Mouse (Mus musculus) kidney, embryonic 15.5 days (tissue): Measurements from ENCODE around the gene Grk1. TPM values are rescaled to one million over a fixed set of nuclear protein-coding genes. Genes with fewer than 3 reads are reported as not detected.

Experiments
- ATAC-seq: fragments of 200-750 bp; cut with Nextera tagmentation; replicated peaks from 2 replicates; pipeline ENCODE4 v1.8.0; 2017; ENCODE audit warnings: moderate TSS enrichment; ENCODE audit not compliant: low FRiP score
- H3K27ac ChIP-seq: fragments of 300-500 bp; sonication (generic); 2 replicates; pipeline ENCODE4 v1.5.1; 2015; ENCODE audit warnings: mild to moderate bottlenecking, inconsistent platforms
- H3K27me3 ChIP-seq: fragments of 300-500 bp; sonication (generic); 2 replicates; pipeline ENCODE4 v1.6.1; 2015; ENCODE audit warnings: inconsistent platforms
- H3K36me3 ChIP-seq: fragments of 300-500 bp; sonication (generic); 2 replicates; pipeline ENCODE4 v1.6.1; 2015; ENCODE audit warnings: inconsistent platforms
- H3K4me1 ChIP-seq: fragments of 300-500 bp; sonication (generic); 2 replicates; pipeline ENCODE4 v1.6.1; 2015; ENCODE audit warnings: inconsistent platforms
- H3K4me2 ChIP-seq: fragments of 300-500 bp; sonication (generic); 2 replicates; pipeline ENCODE4 v1.6.1; 2015; ENCODE audit warnings: moderate library complexity, mild to moderate bottlenecking, inconsistent platforms
- H3K4me3 ChIP-seq: fragments of 300-500 bp; sonication (generic); replicated peaks from 2 replicates; pipeline ENCODE4 v1.5.1; 2015; ENCODE audit warnings: mild to moderate bottlenecking, inconsistent platforms
- H3K9ac ChIP-seq: fragments of 300-500 bp; sonication (generic); 2 replicates; pipeline ENCODE4 v1.6.1; 2015; ENCODE audit warnings: mild to moderate bottlenecking, inconsistent platforms
- H3K9me3 ChIP-seq: fragments of 300-500 bp; sonication (generic); replicated peaks from 2 replicates; pipeline ENCODE4 v1.6.1; 2016; ENCODE audit warnings: inconsistent platforms
- WGBS: fragments of 180-500 bp; shearing (Covaris S2); methylation state at CpG from one replicate; pipeline ENCODE4 v1.1.7; 2015; ENCODE audit warnings: mixed read lengths; 5-methylcytosine and 5-hydroxymethylcytosine counted together
- polyA plus RNA-seq: library from polyadenylated mRNA; unstranded; fragments of >200 nt; fragmentation: Nextera tagmentation; extraction: Ambion mirVana; gene quantifications from 2 replicates; pipeline ENCODE4 v1.2.1, GENCODE M21; 2015

Grk1 gene
- polyA plus RNA-seq, result not detected in 2 replicates

DNA sequence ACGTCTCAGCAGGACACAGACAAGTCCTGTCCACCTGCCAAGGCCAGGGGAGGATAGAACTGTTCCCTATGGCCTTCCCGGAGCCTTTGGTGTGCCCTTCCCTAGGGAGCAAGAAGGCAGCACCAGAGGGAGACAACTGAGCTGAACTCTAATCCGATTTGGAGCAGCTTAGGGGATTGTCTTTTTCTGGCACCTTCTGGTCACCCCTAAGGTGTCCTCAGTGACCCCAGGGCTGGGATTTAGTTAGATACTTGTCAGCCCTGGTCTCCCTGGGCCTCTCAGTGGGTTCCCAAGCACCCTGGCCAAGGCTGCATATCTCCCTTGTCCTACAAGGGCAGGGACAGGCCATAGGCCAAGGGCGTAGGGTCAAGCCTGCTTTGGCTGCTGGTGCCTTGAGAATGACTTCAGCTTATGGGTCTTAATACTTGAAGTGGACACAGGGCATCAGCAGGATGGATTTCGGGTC, at the start of gene Grk1:
Gene Grk1 (plus strand): TSS at position 416 of the 466 bp plus-strand sequence.
- Histone ChIP-seq H3K4me1 (no peaks in the 10 kb centered on the region), H3K4me3 (no peak within 1 kb of the TSS), H3K36me3 (no peaks in the 10 kb centered on the region), H3K27ac (no peak within 1 kb of the TSS), H3K4me2 (no peak within 1 kb of the TSS), H3K9ac (no peak within 1 kb of the TSS), H3K27me3 (no peaks in the 10 kb centered on the region), H3K9me3 (no peaks in the 10 kb centered on the region)
- WGBS, result 82% methylated on average over 5 of the region's 5 CpGs
- ATAC-seq, result no peak

DNA sequence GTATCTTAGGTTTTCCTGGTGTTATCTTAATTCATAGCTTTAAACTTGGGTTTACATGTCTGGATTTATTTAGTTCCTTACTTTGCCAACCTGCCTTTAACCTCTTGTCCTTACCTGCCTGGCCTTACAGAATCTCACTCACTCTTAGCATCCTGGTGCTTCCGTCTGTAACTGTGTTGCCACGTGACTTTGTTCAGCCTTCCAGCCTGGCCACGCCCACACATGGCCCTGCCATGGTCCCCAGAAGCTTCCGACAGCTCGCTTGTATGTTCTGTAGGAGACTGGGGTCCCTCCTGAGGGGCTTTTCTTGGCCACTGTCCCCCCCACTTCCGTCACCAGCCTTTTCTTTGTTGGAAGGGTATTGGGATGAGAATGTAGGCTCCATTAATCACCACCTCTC, 48.7 kb upstream of the Grk1 start:
- Histone ChIP-seq H3K9me3 (no peaks in the 10 kb centered on the region), H3K4me1 (no peaks in the 10 kb centered on the region), H3K9ac (no peak overlapping the region), H3K27ac (no peak overlapping the region), H3K27me3 (no peaks in the 10 kb centered on the region), H3K4me2 (no peak overlapping the region), H3K36me3 (peaks cover 99% of the 10 kb centered on the region), H3K4me3 (no peak overlapping the region)
- 72% methylated on average over 6 of the region's 6 CpGs for WGBS
- ATAC-seq, result no peak

- no peak for ATAC-seq
- no peak overlapping the region for H3K27ac ChIP-seq
- WGBS, result 60% methylated on average over 10 of the region's 10 CpGs
Measured at GRCm38 (mm10) chr8:13356681-13357080, 48.2 kb upstream of the Grk1 start.

GRCm38 (mm10) chr8:13360213-13360612, 44.7 kb upstream of the Grk1 start:
- no peak overlapping the region for H3K9ac ChIP-seq
- no peak for ATAC-seq
- no peak overlapping the region for H3K27ac ChIP-seq
- no peak overlapping the region for H3K4me2 ChIP-seq
- 88% methylated on average over 7 of the region's 7 CpGs for WGBS
- no peaks in the 10 kb centered on the region for H3K27me3 ChIP-seq
- peaks cover 98% of the 10 kb centered on the region for H3K36me3 ChIP-seq
- no peak overlapping the region for H3K4me3 ChIP-seq
- no peaks in the 10 kb centered on the region for H3K4me1 ChIP-seq
- no peaks in the 10 kb centered on the region for H3K9me3 ChIP-seq

More at GRCm38 (mm10) chr8:13356681-13357080, 48.2 kb upstream of the Grk1 start:
- Histone ChIP-seq H3K9me3 (no peaks in the 10 kb centered on the region), H3K4me1 (no peaks in the 10 kb centered on the region), H3K36me3 (peaks cover 99% of the 10 kb centered on the region), H3K4me2 (no peak overlapping the region), H3K9ac (no peak overlapping the region), H3K27me3 (no peaks in the 10 kb centered on the region), H3K4me3 (no peak overlapping the region)

DNA sequence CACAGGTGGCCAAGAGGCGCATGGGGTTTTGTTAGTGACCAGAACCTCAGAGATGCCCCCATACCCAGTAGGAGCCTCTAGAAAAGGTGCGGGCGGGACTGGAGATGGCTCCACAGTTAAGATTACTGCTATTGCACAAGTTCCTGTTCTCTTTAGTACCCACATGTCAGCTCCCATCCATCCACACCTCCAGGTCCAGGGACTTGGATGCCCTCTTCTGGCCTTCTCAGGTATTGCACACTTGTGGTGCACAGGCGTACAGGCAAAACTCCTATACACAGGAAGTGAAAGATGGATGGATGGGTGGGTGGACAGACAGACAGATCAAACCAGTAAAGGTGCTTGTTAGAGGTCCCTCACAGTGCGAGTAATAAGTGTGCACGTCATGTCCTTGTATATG, 43.0 kb upstream of the Grk1 start:
- Histone ChIP-seq H3K27me3 (no peaks in the 10 kb centered on the region), H3K36me3 (peaks cover 98% of the 10 kb centered on the region), H3K4me3 (no peak overlapping the region), H3K9me3 (no peaks in the 10 kb centered on the region), H3K4me2 (no peak overlapping the region), H3K27ac (no peak overlapping the region), H3K9ac (no peak overlapping the region), H3K4me1 (no peaks in the 10 kb centered on the region)
- ATAC-seq, result no peak
- 97% methylated on average over 6 of the region's 6 CpGs for WGBS

GRCm38 (mm10) chr8:13373151-13373662, 31.7 kb upstream of the Grk1 start:
- no peak overlapping the region for H3K4me2 ChIP-seq
- H3K27me3 ChIP-seq, result no peaks in the 10 kb centered on the region
- H3K4me3 ChIP-seq, result no peak overlapping the region
- no peaks in the 10 kb centered on the region for H3K9me3 ChIP-seq
- peaks cover 93% of the 10 kb centered on the region for H3K36me3 ChIP-seq
- WGBS, result 90% methylated on average over 8 of the region's 8 CpGs
- no peak overlapping the region for H3K27ac ChIP-seq
- no peaks in the 10 kb centered on the region for H3K4me1 ChIP-seq
- ATAC-seq, result no peak
- no peak overlapping the region for H3K9ac ChIP-seq

DNA sequence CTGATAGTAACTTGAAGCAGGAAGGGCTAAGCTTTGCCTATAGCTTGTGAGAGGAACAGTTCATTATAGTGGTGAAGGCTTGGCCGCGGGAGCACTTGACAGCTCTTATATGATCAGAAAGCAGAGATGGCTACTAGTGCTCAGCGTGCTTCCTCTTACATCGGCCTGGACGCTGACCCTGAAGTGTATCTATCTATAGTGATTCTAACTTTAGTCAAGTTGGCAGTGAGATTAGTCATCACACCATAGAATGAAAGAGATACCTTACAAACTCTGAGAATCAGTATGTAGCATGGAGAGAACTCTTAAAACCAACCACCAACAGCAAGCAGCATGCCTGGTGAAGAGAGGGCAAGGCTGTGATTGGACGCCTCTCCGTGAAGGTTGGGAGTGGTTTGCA, 23.3 kb upstream of the Grk1 start:
- no peak for ATAC-seq
- Histone ChIP-seq H3K4me1 (peaks cover 5% of the 10 kb centered on the region), H3K4me2 (no peak overlapping the region), H3K9ac (no peak overlapping the region), H3K4me3 (no peak overlapping the region), H3K27ac (no peak overlapping the region), H3K36me3 (peaks cover 37% of the 10 kb centered on the region), H3K27me3 (no peaks in the 10 kb centered on the region), H3K9me3 (no peaks in the 10 kb centered on the region)
- WGBS, result 89% methylated on average over 7 of the region's 7 CpGs

GRCm38 (mm10) chr8:13382536-13382935, 22.3 kb upstream of the Grk1 start:
- Histone ChIP-seq H3K9me3 (no peaks in the 10 kb centered on the region), H3K4me3 (no peak overlapping the region), H3K9ac (no peak overlapping the region), H3K36me3 (peaks cover 28% of the 10 kb centered on the region), H3K4me1 (peaks cover 6% of the 10 kb centered on the region), H3K4me2 (no peak overlapping the region), H3K27me3 (no peaks in the 10 kb centered on the region), H3K27ac (no peak overlapping the region)
- 89% methylated on average over 3 of the region's 3 CpGs for WGBS
- ATAC-seq, result no peak

DNA sequence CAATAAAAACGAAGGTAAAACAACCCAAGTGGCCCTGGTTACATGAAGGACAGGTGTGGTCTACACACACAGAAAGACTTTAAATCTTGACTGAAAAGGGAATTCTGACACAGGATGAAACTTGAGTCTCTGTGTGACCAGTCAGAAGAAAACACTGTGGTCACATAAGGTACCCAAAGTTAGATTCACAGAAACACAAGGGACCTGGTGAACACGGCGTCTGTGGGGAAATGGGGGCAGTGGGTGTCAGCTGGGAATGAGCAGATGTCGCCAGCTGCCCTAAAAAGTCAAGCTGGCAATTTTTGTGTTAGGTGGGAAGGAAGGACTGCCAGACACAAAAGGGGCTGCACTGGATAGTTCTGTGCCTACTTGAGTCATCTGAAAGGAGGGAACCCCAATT, 21.9 kb upstream of the Grk1 start:
- Histone ChIP-seq H3K27me3 (no peaks in the 10 kb centered on the region), H3K27ac (no peak overlapping the region), H3K4me3 (no peak overlapping the region), H3K9me3 (no peaks in the 10 kb centered on the region), H3K36me3 (peaks cover 26% of the 10 kb centered on the region), H3K4me2 (no peak overlapping the region), H3K4me1 (peaks cover 6% of the 10 kb centered on the region), H3K9ac (no peak overlapping the region)
- WGBS, result 93% methylated on average over 4 of the region's 4 CpGs
- ATAC-seq, result no peak

DNA sequence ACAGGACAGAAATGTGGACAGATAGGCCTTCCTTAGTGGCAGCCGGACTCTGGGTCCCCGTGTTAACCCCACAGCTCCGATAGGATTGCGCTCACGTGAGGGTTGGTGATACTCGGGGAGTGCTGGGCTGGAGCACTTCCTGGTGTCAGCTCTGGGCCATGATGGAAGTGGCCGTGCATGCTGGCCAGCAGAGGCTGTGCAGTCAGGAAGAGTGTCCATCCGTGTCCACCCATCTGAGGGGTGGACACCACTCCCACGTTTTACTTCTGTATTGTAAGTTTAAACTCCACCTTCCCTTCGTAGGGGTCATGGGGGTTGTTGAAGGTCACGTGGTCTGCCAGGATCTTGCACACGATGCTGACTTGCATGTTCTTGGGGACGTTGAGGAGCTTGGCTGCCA, 18.5 kb upstream of the Grk1 start:
- H3K4me3 ChIP-seq, result no peak overlapping the region
- no peak overlapping the region for H3K4me2 ChIP-seq
- no peaks in the 10 kb centered on the region for H3K36me3 ChIP-seq
- H3K4me1 ChIP-seq, result peaks cover 6% of the 10 kb centered on the region
- ATAC-seq, result peak; percentile 49; the same call in 1 of the 2 replicates
- H3K27ac ChIP-seq, result no peak overlapping the region
- H3K27me3 ChIP-seq, result no peaks in the 10 kb centered on the region
- WGBS, result 45% methylated on average over 13 of the region's 13 CpGs
- no peaks in the 10 kb centered on the region for H3K9me3 ChIP-seq
- no peak overlapping the region for H3K9ac ChIP-seq

DNA sequence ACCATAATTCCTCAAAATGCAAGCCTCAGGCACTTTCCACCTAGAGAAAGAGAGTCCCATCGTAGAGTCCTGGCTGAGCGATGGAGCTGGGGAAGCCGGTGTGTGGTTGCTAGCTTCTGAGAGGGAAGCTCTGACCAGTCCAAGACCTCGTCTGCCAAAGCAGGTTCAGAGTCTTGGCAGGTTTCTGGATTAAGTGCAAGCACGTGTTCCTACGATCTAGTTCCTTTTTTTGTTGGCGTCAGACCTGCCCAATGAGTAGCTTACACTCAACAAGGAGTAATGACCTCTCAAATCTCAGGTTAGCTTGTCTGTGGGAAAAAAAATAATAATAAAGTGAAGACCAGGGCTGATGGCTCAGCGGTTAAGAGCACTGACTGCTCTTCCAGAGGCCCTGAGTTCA, 17.2 kb upstream of the Grk1 start:
- no peaks in the 10 kb centered on the region for H3K9me3 ChIP-seq
- ATAC-seq, result no peak
- H3K27me3 ChIP-seq, result no peaks in the 10 kb centered on the region
- no peak overlapping the region for H3K9ac ChIP-seq
- H3K4me1 ChIP-seq, result peaks cover 6% of the 10 kb centered on the region
- no peak overlapping the region for H3K4me3 ChIP-seq
- H3K27ac ChIP-seq, result no peak overlapping the region
- no peak overlapping the region for H3K4me2 ChIP-seq
- no peaks in the 10 kb centered on the region for H3K36me3 ChIP-seq
- 79% methylated on average over 8 of the region's 8 CpGs for WGBS

DNA sequence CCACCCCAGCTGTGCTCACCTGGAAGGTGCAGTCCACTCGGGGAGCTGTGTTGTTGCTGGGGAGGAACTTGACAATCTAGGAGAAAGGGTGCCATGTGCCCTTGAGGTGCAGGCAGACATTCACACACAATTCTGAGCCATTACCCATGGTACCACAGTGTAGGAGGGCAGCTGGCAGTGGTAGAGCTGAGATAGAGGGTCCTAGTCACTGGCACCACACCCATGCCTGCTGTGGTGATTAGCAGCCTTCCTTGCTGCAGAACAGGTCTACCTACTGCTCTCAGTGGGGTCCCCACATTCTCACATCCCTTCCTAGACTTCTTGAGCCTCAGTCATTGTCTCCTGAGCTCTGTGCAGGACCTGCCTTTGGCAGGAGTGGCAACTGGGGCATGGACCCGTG, 16.1 kb upstream of the Grk1 start:
- Histone ChIP-seq H3K9me3 (no peaks in the 10 kb centered on the region), H3K27me3 (no peaks in the 10 kb centered on the region), H3K9ac (no peak overlapping the region), H3K4me3 (no peak overlapping the region), H3K4me1 (peaks cover 6% of the 10 kb centered on the region), H3K4me2 (no peak overlapping the region), H3K27ac (no peak overlapping the region), H3K36me3 (no peaks in the 10 kb centered on the region)
- 85% methylated on average over 2 of the region's 2 CpGs for WGBS
- no peak for ATAC-seq

- WGBS, result 92% methylated on average over 7 of the region's 7 CpGs
- H3K27me3 ChIP-seq, result no peaks in the 10 kb centered on the region
- no peak for ATAC-seq
Measured at GRCm38 (mm10) chr8:13393869-13394268, 11.0 kb upstream of the Grk1 start.

More at GRCm38 (mm10) chr8:13393869-13394268, 11.0 kb upstream of the Grk1 start:
- H3K27ac ChIP-seq, result no peak overlapping the region
- no peaks in the 10 kb centered on the region for H3K9me3 ChIP-seq
- H3K4me3 ChIP-seq, result no peak overlapping the region
- H3K36me3 ChIP-seq, result no peaks in the 10 kb centered on the region
- H3K4me2 ChIP-seq, result no peak overlapping the region
- no peak overlapping the region for H3K9ac ChIP-seq
- H3K4me1 ChIP-seq, result no peaks in the 10 kb centered on the region
